Mouse (Mus musculus): ENCODE data around the gene Prps2.
"Not testable (repeated sequence)": the region's sequence is repeated elsewhere in the genome, so short reads cannot be mapped to it uniquely, and the experiment has no call there.

Prps2 gene

DNA sequence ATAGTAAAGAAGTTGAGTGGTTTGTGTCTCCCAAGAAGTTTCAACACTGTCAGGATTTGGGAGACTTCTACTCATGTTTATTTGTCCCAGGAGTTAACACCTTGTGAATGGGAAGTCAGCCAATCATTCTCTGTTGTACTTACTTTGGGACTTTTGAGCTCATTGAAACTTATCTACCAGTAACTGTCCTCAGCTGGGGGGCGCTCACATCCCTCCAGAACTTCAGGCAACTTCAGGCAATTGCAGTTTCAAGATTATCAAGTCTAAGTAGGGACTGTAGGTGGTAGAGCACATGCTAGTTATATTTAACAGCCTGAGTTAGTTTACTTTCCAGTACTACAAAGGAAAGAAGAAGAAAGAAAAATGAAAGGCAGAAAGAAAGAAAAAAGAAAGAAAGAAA lies 58.8 kb downstream of the Prps2 start:
- DNase-seq (ENCODE audit: low spot score in 2 of 2) = no peak

DNA sequence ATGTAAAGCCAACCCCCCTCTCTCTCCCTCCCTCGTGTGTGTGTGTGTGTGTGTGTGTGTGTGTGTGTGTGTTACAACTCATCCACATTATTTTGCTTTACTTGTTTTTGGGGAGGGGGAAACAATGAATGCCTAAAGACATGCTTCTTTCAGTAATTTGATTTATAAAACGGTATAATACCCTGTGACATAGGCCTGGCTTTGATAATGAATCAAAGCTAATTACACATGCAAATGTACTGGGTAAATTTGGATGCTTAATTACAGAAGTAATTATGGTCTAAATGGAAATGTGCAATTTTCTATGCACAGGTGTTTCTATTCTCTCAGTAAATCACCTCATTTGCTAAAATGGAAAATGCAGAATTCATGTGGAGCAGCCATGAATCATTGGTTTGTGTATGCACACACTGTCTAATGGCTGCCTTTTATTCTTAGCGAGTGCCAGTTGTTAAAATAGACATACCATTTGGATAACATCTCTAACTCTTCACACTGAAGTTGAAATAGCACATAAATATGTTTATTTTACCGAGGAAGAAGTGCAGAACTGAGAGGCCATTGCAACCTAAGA lies 61.2 kb downstream of the Prps2 start:
- DNase-seq (ENCODE audit: low spot score in 2 of 2) = no peak

DNA sequence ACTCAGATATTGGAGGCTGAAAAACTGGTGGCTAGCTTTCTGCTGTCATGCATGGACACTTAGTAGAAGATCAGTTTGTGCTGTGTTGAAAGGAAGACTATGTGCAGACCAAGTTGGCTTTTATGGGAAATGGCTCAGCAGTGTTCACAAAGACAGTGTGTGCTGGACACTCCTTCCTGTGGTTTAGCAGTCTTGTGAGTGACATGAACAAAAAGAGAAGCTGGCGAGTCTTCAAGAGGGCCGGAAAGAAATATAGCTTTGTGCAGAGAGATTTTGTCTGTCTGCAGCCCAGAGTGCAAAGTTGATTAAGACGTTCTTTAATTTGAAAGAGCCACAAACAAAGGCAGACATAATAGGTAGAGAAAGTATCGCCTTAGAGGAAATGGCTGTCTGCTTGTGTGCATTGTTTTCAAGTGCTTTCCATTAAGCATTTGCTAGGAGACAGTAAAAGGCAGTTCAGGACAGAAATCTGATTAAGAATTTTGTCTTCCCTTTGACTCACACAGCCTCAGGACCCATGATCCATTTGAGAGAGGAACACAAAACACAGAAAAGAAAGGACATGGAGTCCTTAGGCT lies 63.6 kb downstream of the Prps2 start:
- DNase-seq (ENCODE audit: low spot score in 2 of 2) = peak in 1 of 2 experiments; percentile 1

DNA sequence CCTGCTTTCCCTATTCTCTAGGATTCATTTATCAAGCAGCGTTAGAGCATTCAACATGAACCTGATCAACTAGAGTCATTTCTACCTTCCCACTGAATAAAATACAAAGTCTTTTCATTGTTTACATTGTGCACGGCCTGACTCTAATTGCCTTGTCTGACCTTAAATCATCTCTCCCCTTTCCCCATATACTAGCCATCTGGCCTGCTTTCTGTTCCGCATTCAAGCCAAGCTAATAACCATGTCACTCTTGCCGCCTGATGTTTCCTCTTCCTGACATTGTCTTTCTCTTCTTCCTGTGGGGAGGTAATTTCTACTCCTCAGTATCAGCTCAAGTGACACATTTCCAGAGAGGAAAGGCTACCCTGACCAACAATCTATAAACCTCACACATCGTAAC lies 66.8 kb downstream of the Prps2 start:
- peak in 1 of 2 experiments; percentile 5 for DNase-seq (ENCODE audit: low spot score in 2 of 2)

DNA sequence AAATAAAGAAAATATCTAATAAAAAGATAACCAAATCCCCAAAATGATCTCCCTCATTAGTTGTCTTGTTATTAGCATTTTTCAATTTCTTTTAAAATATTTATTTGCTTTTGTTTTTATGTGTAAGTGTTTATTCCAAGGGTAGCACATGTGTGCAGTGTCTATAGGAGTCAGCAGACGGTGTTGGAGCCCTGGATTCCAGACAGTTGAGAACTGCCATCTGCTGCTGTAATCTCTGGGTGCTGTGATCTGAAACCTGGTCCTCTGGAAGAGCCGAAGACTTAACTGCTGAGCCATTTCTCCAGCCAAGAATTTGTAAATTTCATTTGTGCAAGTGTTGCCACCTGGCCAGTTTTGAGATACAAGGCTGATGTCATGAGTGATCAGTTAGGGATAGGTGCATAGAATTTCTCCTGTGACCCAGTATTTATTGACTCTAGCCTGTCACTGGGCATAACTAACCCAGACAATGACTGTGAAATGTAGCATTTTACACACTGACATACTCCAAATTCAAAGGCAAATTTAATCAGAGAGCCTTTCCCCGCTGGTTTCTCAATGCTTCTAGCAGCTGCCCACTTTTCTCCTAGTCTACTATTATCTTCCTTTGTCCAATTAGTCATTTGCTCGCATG lies 67.3 kb downstream of the Prps2 start:
- DNase-seq (ENCODE audit: low spot score in 2 of 2) = no peak

DNA sequence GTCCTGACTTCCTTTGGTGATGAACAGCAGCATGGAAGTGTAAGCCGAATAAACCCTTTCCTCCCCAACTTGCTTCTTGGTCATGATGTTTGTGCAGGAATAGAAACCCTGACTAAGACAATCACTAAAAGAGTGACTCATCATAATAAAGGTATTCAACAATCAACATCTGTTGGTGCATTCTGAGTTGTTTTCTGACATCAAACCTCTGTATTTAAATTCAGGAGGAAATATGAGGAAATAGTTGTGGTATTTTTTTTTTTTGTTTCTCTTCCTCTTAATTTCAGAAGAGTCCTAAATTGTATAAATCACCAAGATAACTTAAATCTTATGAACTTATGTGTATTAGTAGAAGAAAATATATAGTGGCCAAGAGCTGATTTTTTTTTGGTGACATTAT lies 80.5 kb downstream of the Prps2 start:
- DNase-seq (ENCODE audit: low spot score in 2 of 2) = not testable (repeated sequence)
